Mouse (Mus musculus) fat pad, adult 2 months (tissue): ENCODE results near the gene Higd1c.
"Not testable (repeated sequence)": the region's sequence is repeated elsewhere in the genome, so short reads cannot be mapped to it uniquely, and the experiment has no call there.

Experiments
- DNase-seq: peaks from one replicate; pipeline ENCODE4 v3.0.0-alpha.2; 2011; ENCODE audit warnings: low read depth, low spot score; ENCODE audit errors: extremely low read depth

Higd1c gene

GRCm38 (mm10) chr15:100353399-100353798, 10.9 kb upstream of the Higd1c start:
- DNase-seq = not testable (repeated sequence)

GRCm38 (mm10) chr15:100355876-100356275, 8.5 kb upstream of the Higd1c start:
- DNase-seq = no peak

GRCm38 (mm10) chr15:100365967-100366366, 1.6 kb downstream of the Higd1c start:
- not testable (repeated sequence) for DNase-seq

GRCm38 (mm10) chr15:100367119-100367518, 2.8 kb downstream of the Higd1c start:
- no peak for DNase-seq

- DNase-seq = no peak
Measured at GRCm38 (mm10) chr15:100375066-100375465, 10.7 kb downstream of the Higd1c start.

GRCm38 (mm10) chr15:100377847-100378505, 13.6 kb downstream of the Higd1c start:
- not testable (repeated sequence) for DNase-seq

- no peak for DNase-seq
Measured at GRCm38 (mm10) chr15:100379658-100380057, 15.3 kb downstream of the Higd1c start.

- no peak for DNase-seq
Measured at GRCm38 (mm10) chr15:100380104-100380503, 15.8 kb downstream of the Higd1c start.

- no peak for DNase-seq
Measured at GRCm38 (mm10) chr15:100385705-100386104, 21.4 kb downstream of the Higd1c start.

- no peak for DNase-seq
Measured at GRCm38 (mm10) chr15:100387544-100388223, 23.3 kb downstream of the Higd1c start.

GRCm38 (mm10) chr15:100388224-100388835, 24.0 kb downstream of the Higd1c start:
- no peak for DNase-seq

GRCm38 (mm10) chr15:100388886-100389285, 24.5 kb downstream of the Higd1c start:
- DNase-seq = no peak

- no peak for DNase-seq
Measured at GRCm38 (mm10) chr15:100391066-100391465, 26.7 kb downstream of the Higd1c start.

GRCm38 (mm10) chr15:100391599-100391998, 27.3 kb downstream of the Higd1c start:
- no peak for DNase-seq

- DNase-seq = no peak
Measured at GRCm38 (mm10) chr15:100393016-100393415, 28.7 kb downstream of the Higd1c start.

- no peak for DNase-seq
Measured at GRCm38 (mm10) chr15:100395561-100395960, 31.2 kb downstream of the Higd1c start.

GRCm38 (mm10) chr15:100400592-100401250, 36.4 kb downstream of the Higd1c start:
- no peak for DNase-seq

- DNase-seq = no peak
Measured at GRCm38 (mm10) chr15:100401811-100402210, 37.5 kb downstream of the Higd1c start.

GRCm38 (mm10) chr15:100402347-100402746, 38.0 kb downstream of the Higd1c start:
- no peak for DNase-seq

- DNase-seq = no peak
Measured at GRCm38 (mm10) chr15:100402798-100403197, 38.5 kb downstream of the Higd1c start.

GRCm38 (mm10) chr15:100403318-100404000, 39.1 kb downstream of the Higd1c start:
- no peak for DNase-seq
